Mouse (Mus musculus) kidney, postnatal 36 days (tissue): ENCODE measurements around the gene Ccdc114.
"Not testable (repeated sequence)": the region's sequence is repeated elsewhere in the genome, so short reads cannot be mapped to it uniquely, and the experiment has no call there.

Experiments
- DNase-seq, 2 experiments: peaks; one replicate each; pipeline ENCODE4 v3.0.0; 2021 to 2022; ENCODE audit warnings: mixed read lengths in 2 of 2

The Ccdc114 gene

GRCm38 (mm10) chr7:45923762-45924428 lies at the start of gene Ccdc114:
TSS of gene Ccdc114 (plus strand) at chr7:45924072.
- DNase-seq: peak; percentile 87 to 93

DNA sequence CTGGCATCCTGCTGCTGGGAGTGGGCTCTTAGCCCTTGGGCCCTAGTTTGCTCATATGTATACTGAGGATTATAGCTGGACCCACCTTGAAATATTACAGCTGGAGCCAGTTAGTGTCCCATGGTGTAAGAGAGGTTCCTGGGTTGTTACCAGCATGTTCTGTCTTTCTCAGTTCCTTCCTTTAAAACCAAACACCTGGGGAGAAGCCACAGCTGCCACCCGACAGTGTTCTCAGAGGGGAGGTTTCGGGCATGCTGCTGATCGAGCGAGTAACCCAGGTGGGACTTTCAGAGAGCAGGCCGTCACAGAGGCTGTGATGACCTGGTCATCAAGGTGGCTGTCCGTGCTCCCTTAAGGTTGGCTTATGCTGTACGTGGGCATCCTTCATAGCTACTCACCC lies 47.0 kb upstream of the Ccdc114 start:
- no peak for DNase-seq

DNA sequence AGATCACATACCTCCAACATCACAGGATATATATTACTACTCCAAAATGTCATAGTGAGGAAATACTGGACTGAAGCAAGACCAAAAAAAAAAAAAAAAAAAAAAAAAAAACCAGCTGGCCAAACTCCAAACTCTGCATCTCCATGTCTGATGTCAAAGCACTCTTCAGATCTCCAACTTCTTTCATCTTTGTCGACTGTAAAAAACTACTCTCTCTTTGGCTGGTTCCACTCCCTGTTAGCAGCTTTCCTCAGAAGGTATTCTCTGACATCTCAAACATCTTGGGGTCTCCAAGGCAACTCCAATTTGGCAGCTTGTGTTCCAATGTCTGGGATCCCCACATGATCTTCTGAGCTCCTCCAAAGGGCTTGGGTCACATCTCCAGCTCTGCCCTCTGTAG lies 45.6 kb upstream of the Ccdc114 start, which contains the start of gene Grin2d:
Gene Grin2d (minus strand): TSS at position 101 of the 400 bp plus-strand sequence.
- DNase-seq: not testable (repeated sequence)

DNA sequence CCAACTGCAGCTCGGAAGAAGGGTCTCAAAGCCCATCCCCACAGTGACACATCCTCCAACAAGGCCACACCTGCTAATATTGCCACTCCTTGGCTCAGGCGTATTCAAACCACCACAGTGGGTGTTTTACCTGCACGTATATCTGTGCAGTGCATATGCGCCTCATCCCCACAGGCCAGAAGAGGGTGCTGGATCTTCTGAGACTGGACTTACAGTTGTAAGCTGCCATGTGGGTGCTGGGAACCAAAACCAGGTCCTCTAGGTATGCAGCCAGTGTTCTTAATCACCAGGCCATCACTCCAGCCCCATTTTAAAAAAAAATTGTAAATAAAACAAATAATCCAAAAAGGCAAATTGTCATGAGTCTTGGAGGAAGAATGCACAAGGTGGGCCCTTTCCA lies 43.3 kb upstream of the Ccdc114 start:
- no peak for DNase-seq

- no peak for DNase-seq
Observed at GRCm38 (mm10) chr7:45881011-45881410, 42.9 kb upstream of the Ccdc114 start.

GRCm38 (mm10) chr7:45887246-45887645 lies 36.6 kb upstream of the Ccdc114 start:
- no peak for DNase-seq

GRCm38 (mm10) chr7:45892651-45893050 lies 31.2 kb upstream of the Ccdc114 start:
- DNase-seq: no peak

DNA sequence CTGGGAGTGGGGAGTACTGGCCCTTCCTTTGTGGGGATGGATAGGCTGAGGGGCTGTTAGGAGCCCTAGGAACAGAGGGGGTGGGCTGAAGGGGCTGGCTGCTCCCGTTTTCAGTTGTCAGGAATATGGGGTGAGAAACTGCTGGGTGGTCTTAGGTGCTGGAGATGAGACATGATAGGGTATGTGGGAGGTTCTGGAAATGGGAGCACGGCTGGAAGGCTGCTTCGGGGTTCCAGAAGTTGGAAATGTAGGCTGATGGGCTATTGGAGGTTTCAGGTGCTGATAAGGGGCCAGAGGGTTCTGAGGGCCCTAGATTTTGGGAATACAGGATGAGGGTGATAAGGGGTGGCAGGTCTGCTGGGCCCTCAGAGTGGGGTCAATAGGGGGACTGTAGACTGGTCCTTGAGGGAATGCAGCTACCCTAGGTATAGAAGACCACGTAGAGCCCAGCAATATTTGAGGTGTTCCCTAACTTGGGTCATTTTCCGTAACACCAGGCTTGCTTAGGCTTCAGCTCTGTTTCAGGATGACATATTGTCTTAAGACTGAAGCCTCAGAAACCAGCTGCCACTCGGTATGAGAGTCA lies 27.8 kb upstream of the Ccdc114 start:
- no peak for DNase-seq

DNA sequence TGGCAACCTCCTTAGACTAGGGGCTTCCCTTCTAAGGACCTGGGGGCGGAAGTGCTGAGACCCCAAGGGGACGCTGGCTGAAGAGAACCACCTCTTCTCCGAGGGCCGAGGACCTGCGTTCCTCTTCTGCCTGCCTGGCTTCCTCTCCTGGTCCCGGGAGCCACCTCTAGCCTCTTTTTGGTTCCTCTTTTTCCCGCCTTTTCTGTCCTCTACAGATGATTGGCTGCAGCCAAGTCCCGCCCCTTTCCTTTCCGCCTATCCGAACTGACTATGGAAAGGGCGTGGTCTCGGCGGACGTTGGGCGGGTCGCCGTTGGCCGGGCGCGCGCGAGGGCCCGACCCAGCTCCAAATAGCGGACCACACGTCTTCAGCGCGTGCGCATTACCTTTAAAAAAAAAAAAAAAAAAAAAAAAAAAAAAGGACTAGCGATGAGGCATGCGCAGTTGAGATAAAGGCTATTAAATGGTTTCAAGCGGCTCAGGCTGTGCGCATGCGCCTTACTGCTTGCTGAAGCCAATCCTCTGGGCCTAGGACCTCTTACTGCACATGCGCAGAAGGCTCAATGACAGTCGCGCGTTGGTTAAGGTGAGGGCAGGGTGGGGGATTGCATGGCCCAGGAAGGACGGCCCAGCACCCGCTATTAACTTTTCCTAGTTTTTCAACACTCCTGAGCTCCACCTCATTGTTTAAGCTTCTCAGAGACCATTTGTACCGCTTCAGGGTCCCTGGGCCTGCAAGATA lies 27.2 kb upstream of the Ccdc114 start, which contains the start of the genes Syngr4 and Tmem143:
Gene Syngr4 (minus strand): TSS at position 198 of the 741 bp plus-strand sequence.
Gene Tmem143 (plus strand): TSS at position 425 of the 741 bp plus-strand sequence.
- peak; percentile 97 to 98 for DNase-seq

DNA sequence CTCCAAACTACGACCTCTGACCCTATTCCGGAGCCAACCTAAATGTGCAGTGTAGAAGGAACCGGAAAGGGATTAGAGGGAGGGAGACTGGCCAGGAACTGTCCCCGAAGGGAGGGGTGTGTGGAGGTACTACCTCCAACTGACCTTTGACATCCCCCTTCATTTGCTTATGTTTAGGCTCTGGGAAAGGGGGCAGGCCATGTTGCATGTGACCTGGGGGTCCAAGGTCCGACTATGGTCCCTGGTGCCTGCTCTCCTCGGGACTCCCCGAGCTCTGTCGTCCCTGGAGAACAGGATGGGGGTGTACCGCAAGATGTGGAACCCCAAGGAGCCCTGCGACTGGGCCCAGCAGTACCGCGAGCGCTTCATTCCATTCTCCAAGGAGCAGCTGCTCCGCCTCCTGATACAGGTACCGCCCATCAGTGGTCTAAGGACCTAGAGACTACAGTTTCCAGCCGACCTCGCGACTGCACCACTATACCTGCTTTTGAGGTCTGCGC lies 26.6 kb upstream of the Ccdc114 start:
- peak; percentile 77 to 91 for DNase-seq

DNA sequence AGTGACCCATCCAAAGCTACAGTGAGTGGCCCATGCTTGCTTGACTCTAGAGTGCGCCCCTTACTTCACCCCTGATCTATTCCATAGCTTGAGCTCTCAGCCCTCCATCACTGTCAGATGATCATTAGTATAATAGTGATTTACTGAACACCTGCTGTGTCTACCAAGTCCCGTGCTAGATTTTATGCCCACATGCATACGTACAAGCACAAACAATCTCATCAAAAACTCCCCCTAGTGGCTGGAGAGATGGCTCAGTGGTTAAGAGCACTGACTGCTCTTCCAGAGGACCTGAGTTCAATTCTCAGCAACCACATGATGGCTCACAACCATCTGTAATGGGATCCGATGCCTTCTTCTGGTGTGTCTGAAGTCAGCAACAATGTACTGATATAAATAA lies 25.7 kb upstream of the Ccdc114 start:
- DNase-seq: peak; percentile 36 to 37

DNA sequence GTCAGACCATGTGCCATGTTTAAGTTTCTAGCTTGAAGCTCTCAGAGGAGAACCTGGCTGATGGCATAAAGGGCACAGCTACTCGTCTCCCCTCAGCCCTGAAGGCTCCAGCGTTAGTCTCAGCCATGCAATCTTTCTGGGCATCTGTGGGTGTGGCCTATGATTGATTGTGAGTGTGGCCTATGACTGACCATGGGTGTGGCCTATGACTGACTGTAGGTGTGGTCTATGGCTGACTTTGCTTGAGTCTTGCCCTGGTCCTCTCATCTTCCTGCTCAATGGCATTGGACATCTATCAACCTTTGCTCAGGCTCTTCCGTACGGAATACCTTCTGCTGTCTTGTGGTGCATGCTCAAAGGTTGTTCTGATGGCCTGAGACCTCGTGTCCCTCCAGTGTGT lies 22.3 kb upstream of the Ccdc114 start:
- DNase-seq: peak; percentile 40 to 64

DNA sequence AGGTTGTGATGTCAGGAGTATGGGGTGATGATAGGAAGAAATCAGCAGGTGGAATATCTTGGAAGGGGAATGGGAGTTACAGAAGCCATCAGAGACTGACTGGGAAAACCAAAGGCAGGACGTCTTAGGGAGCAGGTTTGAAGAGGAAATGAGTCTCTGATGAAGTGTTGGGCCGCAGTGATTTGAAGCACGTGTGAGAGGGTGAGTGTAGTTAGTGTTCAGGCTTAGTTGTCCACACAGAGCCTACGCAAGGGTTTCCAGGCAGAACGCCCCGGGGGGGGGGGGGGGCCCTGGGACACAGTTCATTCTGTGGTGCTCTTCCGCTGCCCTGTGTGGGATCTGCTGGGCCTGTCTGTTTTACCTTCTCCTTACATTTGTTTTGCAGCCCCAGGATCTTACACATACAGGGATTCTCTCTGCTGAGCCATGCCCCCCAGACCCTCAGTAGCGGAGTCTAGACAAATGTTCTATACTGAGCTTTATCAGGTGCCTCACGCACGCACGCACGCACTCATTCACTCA lies 21.3 kb upstream of the Ccdc114 start:
- no peak for DNase-seq

GRCm38 (mm10) chr7:45906622-45907021 lies 17.2 kb upstream of the Ccdc114 start:
- DNase-seq: no peak

DNA sequence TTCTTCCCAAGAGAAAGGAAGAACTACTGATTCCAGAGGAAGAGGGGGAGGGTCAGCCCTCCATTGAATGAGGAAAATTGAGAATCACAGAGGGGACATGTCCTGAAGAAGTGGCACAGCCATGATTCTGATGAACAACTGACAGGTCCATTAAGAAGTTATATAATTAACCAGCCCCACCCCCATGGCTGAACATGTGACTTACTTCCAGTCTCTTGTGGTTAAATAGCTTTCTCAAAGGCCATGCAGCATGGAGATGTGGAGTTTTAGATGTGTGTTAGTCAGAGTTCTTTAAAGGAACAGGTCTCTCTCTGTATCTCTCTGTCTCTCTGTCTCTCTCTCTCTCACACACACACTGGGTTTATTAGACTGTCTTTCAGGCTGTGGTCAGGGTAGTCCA lies 15.5 kb upstream of the Ccdc114 start:
- peak; percentile 50 to 66 for DNase-seq

DNA sequence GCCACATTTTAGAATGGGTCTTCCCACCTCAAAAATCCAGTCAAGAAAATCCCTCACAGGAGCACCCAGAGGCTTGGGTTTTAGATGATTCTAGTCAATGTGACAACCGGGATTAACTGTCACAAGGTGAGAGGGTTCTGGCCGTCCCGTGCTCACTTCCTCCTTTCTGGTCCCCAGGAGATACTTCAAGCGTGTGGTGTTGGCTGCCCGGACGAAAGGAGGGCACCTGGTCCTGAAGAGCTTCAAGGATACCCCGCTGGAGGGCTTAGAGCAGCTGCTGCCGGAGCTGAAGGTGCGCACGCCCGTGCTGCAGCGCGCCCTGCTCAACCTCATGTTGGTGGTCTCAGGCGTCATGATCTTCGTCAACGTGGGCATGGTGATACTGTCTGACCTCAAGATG lies 14.7 kb upstream of the Ccdc114 start:
- DNase-seq: no peak

- DNase-seq: no peak
Observed at GRCm38 (mm10) chr7:45914067-45914466, 9.8 kb upstream of the Ccdc114 start.

GRCm38 (mm10) chr7:45915011-45915410 lies 8.9 kb upstream of the Ccdc114 start:
- DNase-seq: no peak

DNA sequence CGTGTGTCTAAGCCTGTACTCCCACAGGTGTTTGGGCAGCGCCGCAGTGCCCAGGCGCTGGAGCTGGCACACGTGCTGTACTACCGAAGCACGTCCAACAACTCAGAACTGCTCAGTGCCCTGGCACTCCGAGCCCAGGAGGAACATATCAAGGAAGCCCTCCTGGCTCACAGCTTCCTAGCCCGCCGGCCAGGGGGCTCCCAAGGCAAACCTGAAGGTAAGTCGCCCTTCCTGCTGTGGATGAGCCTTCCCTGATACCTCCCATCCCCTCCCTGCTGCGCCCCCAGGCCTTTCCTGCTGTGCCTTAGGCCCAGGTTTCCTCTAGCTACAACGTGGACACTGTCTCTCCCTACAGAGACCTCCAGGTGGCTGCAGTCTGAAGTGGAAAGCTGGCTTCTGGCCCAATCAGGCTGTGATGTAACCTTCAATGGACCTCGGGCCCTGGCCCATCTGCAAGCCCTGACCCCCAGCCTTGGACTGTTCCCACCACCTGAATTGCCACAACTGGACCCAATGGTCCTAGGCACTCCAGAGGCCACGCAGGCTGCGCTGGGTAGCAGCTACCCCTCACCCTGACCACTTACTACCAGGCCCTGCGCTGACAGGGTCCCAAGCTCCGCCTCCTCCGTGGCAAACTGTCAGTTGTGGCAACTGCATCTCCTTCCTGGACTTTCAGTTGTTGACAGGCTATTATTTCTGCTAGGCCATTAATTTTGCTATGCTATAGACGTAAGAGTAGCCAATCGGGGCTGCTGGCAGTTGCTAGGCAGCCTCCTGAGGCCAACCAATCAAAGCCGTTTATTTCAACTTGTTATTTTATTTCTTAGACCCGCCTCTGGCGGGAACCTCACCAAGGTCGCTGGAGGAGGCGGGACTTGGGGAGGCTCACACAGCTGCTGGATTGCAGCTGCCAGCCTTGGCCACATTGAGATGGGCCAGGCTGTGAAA lies 7.5 kb upstream of the Ccdc114 start:
- DNase-seq: peak; percentile 78 to 81

DNA sequence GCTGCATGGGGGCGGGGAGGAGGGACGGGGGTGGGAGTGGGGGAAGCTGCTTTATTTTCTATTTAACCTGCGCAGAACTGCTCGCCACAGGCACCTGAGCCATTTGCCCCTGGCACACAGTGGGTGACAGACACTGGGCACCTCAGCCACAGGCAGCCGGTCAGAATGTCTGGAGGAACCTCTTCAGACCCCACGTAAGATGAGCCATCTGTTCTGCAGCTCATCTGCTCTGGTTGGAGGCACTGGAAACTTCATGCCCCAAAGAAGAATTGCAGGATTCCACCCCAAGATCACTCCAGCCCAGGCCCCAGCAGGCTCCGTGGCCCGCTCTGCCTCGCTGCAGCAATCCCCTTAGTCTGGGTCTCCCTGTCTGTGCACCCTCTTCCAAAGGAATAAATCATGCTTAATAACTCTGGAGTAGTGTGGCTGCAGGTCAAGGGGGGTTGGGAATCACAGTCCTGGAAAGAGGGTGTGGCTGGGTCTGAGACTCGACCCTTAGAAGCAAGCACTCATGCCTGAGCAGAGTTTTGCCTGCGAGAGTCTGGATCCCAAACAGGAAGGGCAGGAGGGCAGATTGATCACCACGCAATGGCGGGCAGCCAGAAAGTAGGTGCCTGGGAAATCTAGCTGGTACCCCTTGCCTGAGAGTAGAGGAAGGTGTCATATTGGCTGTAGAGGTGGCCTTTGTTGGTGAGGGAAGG lies 6.7 kb upstream of the Ccdc114 start:
- peak in 1 of 2 experiments; percentile 37 for DNase-seq

- no peak for DNase-seq
Observed at GRCm38 (mm10) chr7:45917926-45918325, 5.9 kb upstream of the Ccdc114 start.
